Mouse (Mus musculus) G1E-ER4 (cell line): ENCODE results near the gene Olfr45. TPM values are rescaled to one million over a fixed set of nuclear protein-coding genes. Genes with fewer than 3 reads are reported as not detected.

ENCODE experiments used
- GATA1 ChIP-seq: IDR thresholded peaks from one replicate; pipeline ENCODE4 v1.8.0; 2012; ENCODE audit warnings: low read length, inconsistent platforms
- polyA plus RNA-seq: library from polyadenylated mRNA; stranded (reverse); fragments of >175 nt; gene quantifications from 2 replicates; pipeline ENCODE4 v1.2.3, GENCODE M21; 2012

The Olfr45 gene
- not detected in 2 replicates for polyA plus RNA-seq

- TF ChIP-seq GATA1: no peak
Observed at GRCm38 (mm10) chr7:140681651-140682050, at the start of gene Olfr45. Olfr45 (plus strand) TSS chr7:140681951.

- no peak for TF ChIP-seq GATA1
Observed at GRCm38 (mm10) chr7:140646152-140646551, 35.6 kb upstream of the Olfr45 start, which contains the start of gene Olfr53. Olfr53 (plus strand) TSS chr7:140646452.

- TF ChIP-seq GATA1: no peak
Observed at GRCm38 (mm10) chr7:140659630-140660029, 22.1 kb upstream of the Olfr45 start, which contains the start of gene Olfr539. Olfr539 (plus strand) TSS chr7:140659930.

DNA sequence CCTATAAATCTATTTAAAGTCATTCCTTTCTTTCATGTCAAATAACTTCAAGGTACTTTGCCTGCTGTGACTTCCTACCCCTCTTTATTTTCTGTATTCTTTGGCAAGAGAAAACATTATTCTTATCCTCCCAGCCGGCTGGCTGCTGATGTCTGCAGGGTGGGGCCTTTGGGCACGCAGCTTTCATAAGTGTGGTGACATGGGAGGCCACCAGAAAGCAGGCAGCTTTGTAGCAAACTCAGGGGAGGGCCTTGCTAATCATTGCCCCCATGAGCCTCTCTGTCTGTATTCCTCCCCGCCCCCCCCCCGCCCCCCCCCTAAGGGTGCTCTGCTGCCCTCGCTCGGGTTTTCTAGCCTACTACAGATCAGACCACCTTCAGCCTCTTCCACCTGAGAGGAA is 5.9 kb upstream of the Olfr45 start:
- no peak for TF ChIP-seq GATA1

- no peak for TF ChIP-seq GATA1
Observed at GRCm38 (mm10) chr7:140696967-140697366, 15.2 kb downstream of the Olfr45 start, which contains the start of gene Olfr541. Olfr541 (plus strand) TSS chr7:140697267.

- TF ChIP-seq GATA1: no peak
Observed at GRCm38 (mm10) chr7:140706348-140706747, 24.6 kb downstream of the Olfr45 start.

GRCm38 (mm10) chr7:140707536-140708284 is 26.0 kb downstream of the Olfr45 start:
- TF ChIP-seq GATA1: no peak

DNA sequence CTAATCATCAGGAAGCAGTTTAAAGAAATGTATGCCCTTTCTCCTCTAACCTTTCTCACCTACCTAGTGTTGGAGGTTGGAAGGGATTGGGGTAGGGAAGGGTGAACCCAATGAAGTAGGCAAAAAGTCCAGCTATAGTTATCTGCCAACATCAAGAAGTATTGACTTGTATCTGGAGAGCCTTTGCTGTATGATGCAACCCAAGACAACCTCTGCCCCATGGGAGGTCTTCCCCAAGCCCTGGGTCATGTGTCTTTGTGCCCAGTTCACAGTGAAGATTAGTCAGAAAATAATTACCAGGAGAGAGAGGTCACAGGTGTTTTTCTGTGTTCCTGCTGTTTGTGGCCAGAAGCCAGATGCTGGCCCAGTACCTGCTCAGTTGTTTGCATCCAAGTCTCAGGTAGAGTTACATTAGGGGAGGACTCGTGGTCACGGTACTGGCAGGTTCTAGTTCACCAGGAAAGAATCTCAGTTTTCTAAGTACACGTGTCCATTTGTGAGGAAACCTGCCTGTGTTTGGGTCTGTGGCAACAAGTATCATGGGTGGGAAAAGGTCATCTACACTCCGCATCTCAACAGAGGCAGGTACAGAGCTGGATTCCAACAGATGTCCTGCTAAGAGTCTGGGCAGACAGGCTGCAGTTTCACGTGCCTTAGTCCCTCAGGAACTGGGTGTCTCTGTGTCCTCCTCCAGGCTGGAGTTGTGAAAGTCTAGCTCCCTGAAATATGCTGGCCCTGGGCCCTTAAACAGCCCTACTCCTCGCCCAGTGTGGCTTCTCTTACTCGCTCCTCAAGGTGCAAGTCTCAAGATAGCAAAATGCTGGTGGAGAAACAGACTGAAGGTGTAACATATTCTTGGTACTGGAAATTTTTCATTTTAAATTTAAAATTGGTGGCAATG is 35.7 kb downstream of the Olfr45 start:
- no peak for TF ChIP-seq GATA1

DNA sequence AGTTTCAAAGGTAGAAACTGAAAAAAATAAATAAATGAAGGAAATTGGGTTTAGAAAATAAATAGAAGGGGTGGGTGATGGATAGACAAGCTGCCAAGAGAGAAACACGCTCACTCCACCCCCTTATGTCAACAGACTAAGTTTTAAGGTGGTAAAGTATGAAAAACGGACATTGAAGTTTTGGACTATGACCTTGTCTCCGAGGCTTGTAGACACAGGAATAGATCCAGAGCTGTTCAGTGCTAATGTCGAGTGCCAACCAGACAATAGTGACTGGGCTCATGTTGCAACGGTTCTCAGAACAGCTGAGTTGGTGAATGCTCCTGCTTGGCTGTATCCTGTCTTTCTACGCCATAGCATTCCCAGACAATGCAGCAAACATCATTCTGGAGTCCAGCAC is 39.3 kb downstream of the Olfr45 start:
- no peak for TF ChIP-seq GATA1

- TF ChIP-seq GATA1: no peak
Observed at GRCm38 (mm10) chr7:140725558-140725957, 43.8 kb downstream of the Olfr45 start.

DNA sequence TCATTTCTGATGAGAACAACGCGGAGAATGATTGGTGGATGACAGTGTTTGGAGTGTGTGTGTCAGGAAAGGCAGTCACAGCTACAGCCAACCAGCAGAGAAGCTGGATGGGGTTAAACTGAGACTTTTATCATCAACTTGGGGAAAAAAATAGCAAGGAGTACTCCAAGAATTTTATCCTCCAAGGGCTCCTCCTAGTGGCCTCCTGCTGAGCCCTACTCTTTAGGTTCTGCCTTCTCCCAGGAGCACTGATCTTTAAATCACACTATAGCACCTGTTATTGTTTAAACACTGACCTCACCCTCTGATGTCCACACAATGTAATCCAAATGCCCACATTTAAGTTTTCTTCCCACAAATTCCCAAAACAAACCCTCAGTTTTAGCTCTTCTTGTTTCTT is 51.4 kb downstream of the Olfr45 start:
- no peak for TF ChIP-seq GATA1

Other genes starting within 250 kb of the Olfr45 start
- gene Olfr533, start 218.6 kb upstream of the Olfr45 start, polyA plus RNA-seq: not detected in 2 replicates
- not detected in 2 replicates for gene Olfr535, start 197.7 kb upstream of the Olfr45 start, polyA plus RNA-seq
- not detected in 2 replicates for gene Olfr536, start 174.6 kb upstream of the Olfr45 start, polyA plus RNA-seq
- gene Olfr538, start 114.1 kb upstream of the Olfr45 start, polyA plus RNA-seq: not detected in 2 replicates
- gene Olfr46, start 80.7 kb upstream of the Olfr45 start, polyA plus RNA-seq: not detected in 2 replicates
- not detected in 2 replicates for gene Olfr61, start 53.0 kb upstream of the Olfr45 start, polyA plus RNA-seq
- gene Olfr53, start 35.5 kb upstream of the Olfr45 start, polyA plus RNA-seq: not detected in 2 replicates
- gene Olfr539, start 22.0 kb upstream of the Olfr45 start, polyA plus RNA-seq: not detected in 2 replicates
- not detected in 2 replicates for gene Olfr541, start 15.3 kb downstream of the Olfr45 start, polyA plus RNA-seq
- not detected in 2 replicates for gene Cyp2e1, start 81.8 kb downstream of the Olfr45 start, polyA plus RNA-seq
- gene Syce1, start 105.9 kb downstream of the Olfr45 start, polyA plus RNA-seq: not detected in 2 replicates
- not detected in 2 replicates for gene Zfp941, start 140.2 kb downstream of the Olfr45 start, polyA plus RNA-seq
- gene Urah, start 153.1 kb downstream of the Olfr45 start, polyA plus RNA-seq: not detected in 2 replicates
- not detected in 2 replicates for gene Scgb1c1, start 163.6 kb downstream of the Olfr45 start, polyA plus RNA-seq
- gene Odf3, start 165.9 kb downstream of the Olfr45 start, polyA plus RNA-seq: 0.06 TPM in 1 of 2 replicates, not detected in the other
- 0.18 and 0.99 TPM in 2 replicates for gene Gm45785, start 174.4 kb downstream of the Olfr45 start, polyA plus RNA-seq
- 39.1 and 49.2 TPM in 2 replicates for gene Ric8a, start 175.0 kb downstream of the Olfr45 start, polyA plus RNA-seq
- 3.2 and 3.9 TPM in 2 replicates for gene Bet1l, start 175.6 kb downstream of the Olfr45 start, polyA plus RNA-seq
- gene Psmd13, start 200.0 kb downstream of the Olfr45 start, polyA plus RNA-seq: 50.0 and 92.4 TPM in 2 replicates
- 25.4 and 38.9 TPM in 2 replicates for gene Sirt3, start 200.4 kb downstream of the Olfr45 start, polyA plus RNA-seq
- not detected in 2 replicates for gene Cox8b, start 218.5 kb downstream of the Olfr45 start, polyA plus RNA-seq
- gene Nlrp6, start 239.0 kb downstream of the Olfr45 start, polyA plus RNA-seq: not detected in 2 replicates